Mouse (Mus musculus): ENCODE measurements at regions not wholly inside any gene's neighbourhood (a gene's known extent, or its start where the extent isn't known, plus 50 kb on each side); places are given as distances from the start of the nearest gene placed in this dataset.

- H3K27me3 ChIP-seq (ENCODE audit: control insufficient read depth, insufficient read depth, low read length): no peaks in the 10 kb centered on the region
- no peak overlapping the region for H3K4me2 ChIP-seq (ENCODE audit: low read depth, low read length)
- no peak for ATAC-seq (ENCODE audit: insufficient read depth, low FRiP score)
- no peak overlapping the region for H3K9ac ChIP-seq (ENCODE audit: low read length)
- WGBS: 79% methylated on average over 13 of the region's 13 CpGs
- no peaks in the 10 kb centered on the region for H3K36me3 ChIP-seq (ENCODE audit: control insufficient read depth, insufficient read depth, low read length)
- H3K4me3 ChIP-seq (replicated peaks; ENCODE audit: low read length): no peak overlapping the region
- H3K4me1 ChIP-seq (ENCODE audit: control insufficient read depth, insufficient read depth, low read length): no peaks in the 10 kb centered on the region
- no peak overlapping the region for H3K27ac ChIP-seq (ENCODE audit: low read length)
- H3K9me3 ChIP-seq (replicated peaks; ENCODE audit: control insufficient read depth, low read length): no peaks in the 10 kb centered on the region
Measured at GRCm38 (mm10) chr5:73729646-73730045, 78.5 kb downstream of the Spata18 start.

- Histone ChIP-seq H3K4me3 (replicated peaks; ENCODE audit: low read length) (no peak overlapping the region), H3K27ac (ENCODE audit: low read length) (no peak overlapping the region), H3K27me3 (ENCODE audit: control insufficient read depth, insufficient read depth, low read length) (no peaks in the 10 kb centered on the region), H3K4me2 (ENCODE audit: low read depth, low read length) (no peak overlapping the region), H3K9ac (ENCODE audit: low read length) (no peak overlapping the region), H3K9me3 (replicated peaks; ENCODE audit: control insufficient read depth, low read length) (no peaks in the 10 kb centered on the region), H3K4me1 (ENCODE audit: control insufficient read depth, insufficient read depth, low read length) (no peaks in the 10 kb centered on the region), H3K36me3 (ENCODE audit: control insufficient read depth, insufficient read depth, low read length) (no peaks in the 10 kb centered on the region)
- 76% methylated on average over 9 of the region's 9 CpGs for WGBS
- no peak for ATAC-seq (ENCODE audit: insufficient read depth, low FRiP score)
Measured at GRCm38 (mm10) chr5:73731423-73731822, 80.2 kb downstream of the Spata18 start.

GRCm38 (mm10) chr5:73731991-73732565 is 80.9 kb downstream of the Spata18 start:
- Histone ChIP-seq H3K36me3 (ENCODE audit: control insufficient read depth, insufficient read depth, low read length) (no peaks in the 10 kb centered on the region), H3K9ac (ENCODE audit: low read length) (no peak overlapping the region), H3K4me1 (ENCODE audit: control insufficient read depth, insufficient read depth, low read length) (no peaks in the 10 kb centered on the region), H3K9me3 (replicated peaks; ENCODE audit: control insufficient read depth, low read length) (no peaks in the 10 kb centered on the region), H3K27ac (ENCODE audit: low read length) (no peak overlapping the region), H3K4me3 (replicated peaks; ENCODE audit: low read length) (no peak overlapping the region), H3K4me2 (ENCODE audit: low read depth, low read length) (no peak overlapping the region), H3K27me3 (ENCODE audit: control insufficient read depth, insufficient read depth, low read length) (no peaks in the 10 kb centered on the region)
- 55% methylated on average over 9 of the region's 9 CpGs for WGBS
- ATAC-seq (ENCODE audit: insufficient read depth, low FRiP score): no peak

GRCm38 (mm10) chr5:73740766-73741165 is 89.6 kb downstream of the Spata18 start:
- Histone ChIP-seq H3K27me3 (ENCODE audit: control insufficient read depth, insufficient read depth, low read length) (no peaks in the 10 kb centered on the region), H3K36me3 (ENCODE audit: control insufficient read depth, insufficient read depth, low read length) (no peaks in the 10 kb centered on the region), H3K27ac (ENCODE audit: low read length) (no peak overlapping the region), H3K9ac (ENCODE audit: low read length) (no peak overlapping the region), H3K9me3 (replicated peaks; ENCODE audit: control insufficient read depth, low read length) (no peaks in the 10 kb centered on the region), H3K4me1 (ENCODE audit: control insufficient read depth, insufficient read depth, low read length) (no peaks in the 10 kb centered on the region), H3K4me3 (replicated peaks; ENCODE audit: low read length) (no peak overlapping the region), H3K4me2 (ENCODE audit: low read depth, low read length) (no peak overlapping the region)
- ATAC-seq (ENCODE audit: insufficient read depth, low FRiP score): no peak
- 65% methylated on average over 3 of the region's 3 CpGs for WGBS

GRCm38 (mm10) chr5:73741441-73741840 is 90.3 kb downstream of the Spata18 start:
- 80% methylated on average over 11 of the region's 11 CpGs for WGBS
- no peak for ATAC-seq (ENCODE audit: insufficient read depth, low FRiP score)

GRCm38 (mm10) chr5:73743953-73744352 is 92.8 kb downstream of the Spata18 start:
- no peak overlapping the region for H3K27ac ChIP-seq (ENCODE audit: low read length)
- no peak overlapping the region for H3K4me2 ChIP-seq (ENCODE audit: low read depth, low read length)
- no peak overlapping the region for H3K9ac ChIP-seq (ENCODE audit: low read length)
- ATAC-seq (ENCODE audit: insufficient read depth, low FRiP score): no peak
- H3K36me3 ChIP-seq (ENCODE audit: control insufficient read depth, insufficient read depth, low read length): no peaks in the 10 kb centered on the region
- no peaks in the 10 kb centered on the region for H3K4me1 ChIP-seq (ENCODE audit: control insufficient read depth, insufficient read depth, low read length)
- H3K27me3 ChIP-seq (ENCODE audit: control insufficient read depth, insufficient read depth, low read length): no peaks in the 10 kb centered on the region
- H3K4me3 ChIP-seq (replicated peaks; ENCODE audit: low read length): no peak overlapping the region
- no peaks in the 10 kb centered on the region for H3K9me3 ChIP-seq (replicated peaks; ENCODE audit: control insufficient read depth, low read length)
- WGBS: 86% methylated on average over 1 of the region's 1 CpGs

More at GRCm38 (mm10) chr5:73741441-73741840, 90.3 kb downstream of the Spata18 start:
- no peak overlapping the region for H3K27ac ChIP-seq (ENCODE audit: low read length)
- H3K27me3 ChIP-seq (ENCODE audit: control insufficient read depth, insufficient read depth, low read length): no peaks in the 10 kb centered on the region
- H3K4me3 ChIP-seq (replicated peaks; ENCODE audit: low read length): no peak overlapping the region
- no peak overlapping the region for H3K4me2 ChIP-seq (ENCODE audit: low read depth, low read length)
- no peaks in the 10 kb centered on the region for H3K9me3 ChIP-seq (replicated peaks; ENCODE audit: control insufficient read depth, low read length)
- H3K4me1 ChIP-seq (ENCODE audit: control insufficient read depth, insufficient read depth, low read length): no peaks in the 10 kb centered on the region
- H3K9ac ChIP-seq (ENCODE audit: low read length): no peak overlapping the region
- H3K36me3 ChIP-seq (ENCODE audit: control insufficient read depth, insufficient read depth, low read length): no peaks in the 10 kb centered on the region

- H3K27ac ChIP-seq (ENCODE audit: low read length): no peak overlapping the region
Measured at GRCm38 (mm10) chr5:73749791-73750190, 98.6 kb downstream of the Spata18 start.

GRCm38 (mm10) chr5:73752225-73752644 is 101.1 kb downstream of the Spata18 start:
- WGBS: 50% methylated on average over 10 of the region's 10 CpGs

More at GRCm38 (mm10) chr5:73749791-73750190, 98.6 kb downstream of the Spata18 start:
- H3K4me3 ChIP-seq (replicated peaks; ENCODE audit: low read length): no peak overlapping the region
- no peak for ATAC-seq (ENCODE audit: insufficient read depth, low FRiP score)
- peaks cover 3% of the 10 kb centered on the region; the same call in 1 of the 2 replicates for H3K4me1 ChIP-seq (ENCODE audit: control insufficient read depth, insufficient read depth, low read length)
- no peak overlapping the region for H3K9ac ChIP-seq (ENCODE audit: low read length)
- no peaks in the 10 kb centered on the region for H3K27me3 ChIP-seq (ENCODE audit: control insufficient read depth, insufficient read depth, low read length)
- no peak overlapping the region for H3K4me2 ChIP-seq (ENCODE audit: low read depth, low read length)
- WGBS: 69% methylated on average over 4 of the region's 4 CpGs
- no peaks in the 10 kb centered on the region for H3K36me3 ChIP-seq (ENCODE audit: control insufficient read depth, insufficient read depth, low read length)
- H3K9me3 ChIP-seq (replicated peaks; ENCODE audit: control insufficient read depth, low read length): no peaks in the 10 kb centered on the region

GRCm38 (mm10) chr5:73753827-73754226 is 102.6 kb downstream of the Spata18 start:
- H3K36me3 ChIP-seq (ENCODE audit: control insufficient read depth, insufficient read depth, low read length): no peaks in the 10 kb centered on the region
- no peaks in the 10 kb centered on the region for H3K9me3 ChIP-seq (replicated peaks; ENCODE audit: control insufficient read depth, low read length)
- H3K4me2 ChIP-seq (ENCODE audit: low read depth, low read length): no peak overlapping the region
- ATAC-seq (ENCODE audit: insufficient read depth, low FRiP score): no peak
- H3K4me3 ChIP-seq (replicated peaks; ENCODE audit: low read length): no peak overlapping the region
- no peak overlapping the region for H3K27ac ChIP-seq (ENCODE audit: low read length)
- no peaks in the 10 kb centered on the region for H3K27me3 ChIP-seq (ENCODE audit: control insufficient read depth, insufficient read depth, low read length)
- H3K4me1 ChIP-seq (ENCODE audit: control insufficient read depth, insufficient read depth, low read length): peaks cover 3% of the 10 kb centered on the region; the same call in 1 of the 2 replicates
- WGBS: 63% methylated on average over 7 of the region's 7 CpGs
- no peak overlapping the region for H3K9ac ChIP-seq (ENCODE audit: low read length)

More at GRCm38 (mm10) chr5:73752225-73752644, 101.1 kb downstream of the Spata18 start:
- Histone ChIP-seq H3K4me1 (ENCODE audit: control insufficient read depth, insufficient read depth, low read length) (peaks cover 3% of the 10 kb centered on the region; the same call in 1 of the 2 replicates), H3K36me3 (ENCODE audit: control insufficient read depth, insufficient read depth, low read length) (no peaks in the 10 kb centered on the region), H3K4me3 (replicated peaks; ENCODE audit: low read length) (no peak overlapping the region), H3K4me2 (ENCODE audit: low read depth, low read length) (no peak overlapping the region), H3K9me3 (replicated peaks; ENCODE audit: control insufficient read depth, low read length) (no peaks in the 10 kb centered on the region), H3K27me3 (ENCODE audit: control insufficient read depth, insufficient read depth, low read length) (no peaks in the 10 kb centered on the region), H3K9ac (ENCODE audit: low read length) (no peak overlapping the region), H3K27ac (ENCODE audit: low read length) (no peak overlapping the region)
- no peak for ATAC-seq (ENCODE audit: insufficient read depth, low FRiP score)
